Mouse (Mus musculus) right cerebral cortex, adult 18-20 months (tissue): ENCODE measurements around the gene Gpatch8.

Source experiments
- DNase-seq: peaks from one replicate; pipeline ENCODE4 v3.0.0; 2022; ENCODE audit warnings: mixed read lengths

Gene Gpatch8

GRCm38 (mm10) chr11:102556031-102556715 is at the start of gene Gpatch8:
TSS of gene Gpatch8 (minus strand) at chr11:102556392.
- DNase-seq = peak; percentile 96

- DNase-seq = peak; percentile 52
These were observed 48.8 kb upstream of the Gpatch8 start for GRCm38 (mm10) chr11:102604777-102605552.

- DNase-seq = peak; percentile 69
These were observed 47.9 kb upstream of the Gpatch8 start, which contains the start of gene Fzd2 for GRCm38 (mm10) chr11:102604010-102604584. TSS of gene Fzd2 (plus strand) at chr11:102604396.

GRCm38 (mm10) chr11:102603496-102603850 is 47.3 kb upstream of the Gpatch8 start:
- peak; percentile 22 for DNase-seq

DNA sequence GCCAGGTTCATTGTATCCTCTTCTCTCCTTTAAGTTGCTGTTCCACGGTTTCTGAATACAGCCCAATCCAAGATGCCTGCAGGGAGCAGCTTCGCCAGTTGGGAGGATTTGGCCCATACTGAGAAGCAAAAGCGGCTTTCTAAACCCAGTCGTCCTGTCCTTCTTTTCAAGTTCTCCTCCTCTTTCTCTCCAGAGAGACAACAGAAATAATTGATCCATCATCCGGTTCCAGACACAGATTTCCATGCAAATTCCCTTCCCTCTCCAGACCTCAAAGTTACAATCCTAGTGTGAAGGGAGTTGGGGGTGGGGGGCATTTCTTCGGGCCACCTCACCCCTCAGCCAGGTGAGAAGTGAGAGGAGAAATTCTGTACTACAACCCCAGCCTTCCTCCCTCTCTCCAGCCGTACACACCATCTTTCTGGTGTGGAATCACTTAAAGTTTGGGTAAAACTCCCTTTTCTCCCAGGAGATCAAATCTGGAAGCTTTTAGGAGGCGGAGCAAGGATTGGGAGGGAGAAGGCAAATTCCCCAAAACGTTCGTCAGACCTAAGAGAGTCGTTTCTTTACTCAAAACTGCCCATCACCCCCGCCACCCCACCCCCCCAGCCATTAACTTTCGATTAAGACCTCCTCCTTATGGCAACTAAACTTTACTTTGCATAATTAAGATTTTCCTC is 46.8 kb upstream of the Gpatch8 start:
- no peak for DNase-seq

DNA sequence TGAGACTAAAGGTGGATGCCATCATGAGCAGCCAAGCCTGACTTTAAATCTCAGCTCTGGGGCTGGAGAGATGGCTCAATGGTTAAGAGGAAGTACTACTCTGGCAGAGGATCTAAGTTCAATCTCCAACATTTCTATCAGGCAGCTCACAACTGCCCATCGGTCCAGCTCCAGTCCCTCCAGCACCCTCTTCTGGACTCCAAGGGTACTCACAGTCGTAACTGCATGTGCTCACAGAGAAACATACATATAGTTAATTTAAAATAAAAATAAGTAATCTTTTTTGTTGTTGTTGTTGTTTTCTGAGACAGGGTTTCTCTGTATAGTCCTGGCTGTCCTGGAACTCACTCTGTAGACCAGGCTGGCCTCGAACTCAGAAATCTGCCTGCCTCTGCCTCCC is 43.7 kb upstream of the Gpatch8 start:
- no peak for DNase-seq

- DNase-seq = no peak
These were observed 39.2 kb upstream of the Gpatch8 start for GRCm38 (mm10) chr11:102595341-102595820.

- no peak for DNase-seq
These were observed 31.4 kb upstream of the Gpatch8 start for GRCm38 (mm10) chr11:102587554-102587953.

GRCm38 (mm10) chr11:102586445-102587130 is 30.4 kb upstream of the Gpatch8 start:
- DNase-seq = no peak

- DNase-seq = no peak
These were observed 26.5 kb upstream of the Gpatch8 start for GRCm38 (mm10) chr11:102582736-102583135.

GRCm38 (mm10) chr11:102582016-102582610 is 25.9 kb upstream of the Gpatch8 start:
- DNase-seq = no peak

- no peak for DNase-seq
These were observed 25.3 kb upstream of the Gpatch8 start for GRCm38 (mm10) chr11:102581281-102582015.

DNA sequence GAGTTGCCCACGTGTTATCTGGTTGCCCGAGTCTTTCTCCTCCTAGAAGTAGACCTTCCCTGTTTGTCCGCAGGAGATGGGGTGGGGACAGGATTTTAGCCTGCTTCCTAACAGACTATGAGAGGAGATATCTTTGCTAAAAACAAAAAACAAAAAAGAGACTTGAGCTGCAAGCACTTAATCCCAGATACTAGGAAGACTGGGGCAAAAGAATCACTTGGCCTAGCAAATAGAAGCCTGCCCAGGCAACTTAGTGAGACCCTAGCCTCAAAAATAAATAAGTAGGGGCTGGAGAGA is 23.8 kb upstream of the Gpatch8 start:
- DNase-seq = no peak

GRCm38 (mm10) chr11:102579165-102580033 is 23.2 kb upstream of the Gpatch8 start, which contains the start of gene Gm11627:
TSS of gene Gm11627 (minus strand) at chr11:102579461.
- DNase-seq = peak; percentile 23

- peak; percentile 68 for DNase-seq
These were observed 22.3 kb upstream of the Gpatch8 start for GRCm38 (mm10) chr11:102578341-102579118.

GRCm38 (mm10) chr11:102576050-102576754 is 20.0 kb upstream of the Gpatch8 start:
- DNase-seq = no peak

- DNase-seq = no peak
These were observed 18.8 kb upstream of the Gpatch8 start for GRCm38 (mm10) chr11:102575034-102575433.

DNA sequence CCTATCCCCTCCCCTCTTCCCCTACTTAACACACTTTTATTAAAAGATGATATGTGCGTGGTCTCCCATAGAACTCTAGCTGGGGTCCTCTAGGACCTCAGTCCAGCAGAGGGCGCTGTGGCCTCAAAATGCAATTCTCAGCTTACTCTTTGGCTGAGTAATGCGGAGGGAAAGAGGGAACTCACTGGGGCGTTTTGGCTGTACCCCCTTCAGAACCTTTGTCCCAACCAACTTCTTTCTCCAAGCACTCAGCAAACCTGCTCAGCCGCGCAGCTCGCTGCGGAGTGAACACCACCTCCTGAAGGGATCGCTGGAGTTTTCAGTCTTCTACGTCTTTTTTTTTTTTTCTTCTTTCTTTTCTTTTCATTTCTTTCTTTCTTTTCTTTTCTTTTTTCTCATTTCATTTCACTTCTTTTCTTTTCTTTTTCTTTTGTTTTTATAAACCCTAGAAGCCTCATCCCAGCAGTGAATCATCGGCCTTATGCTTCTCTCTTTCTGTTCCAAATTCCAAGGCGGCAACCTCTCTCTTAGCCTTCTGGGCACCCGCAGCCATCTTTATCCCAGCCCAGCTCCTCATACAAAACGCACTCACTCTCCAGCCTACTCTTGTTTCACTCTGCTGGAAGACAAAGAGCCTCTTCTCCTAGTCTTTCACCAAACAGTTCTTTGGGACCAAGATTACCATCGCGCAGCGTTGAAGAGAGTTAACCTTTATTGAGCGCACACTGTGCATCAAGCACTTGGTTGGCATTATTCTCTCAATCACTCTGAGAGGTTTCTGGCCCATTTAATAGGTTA is 16.9 kb upstream of the Gpatch8 start:
- DNase-seq = peak; percentile 69
